Mouse (Mus musculus): ENCODE measurements around the gene Asb11. TPM values are rescaled to one million over a fixed set of nuclear protein-coding genes. Genes with fewer than 3 reads are reported as not detected.

The Asb11 gene
- polyA plus RNA-seq, 1 experiment from 2014 or later: 1.3 TPM

GRCm38 (mm10) chrX:164418008-164418407 is 18.8 kb upstream of the Asb11 start:
- no peak for ATAC-seq (replicated peaks; ENCODE audit: insufficient number of reproducible peaks, low FRiP score, low TSS enrichment)
- no peaks in the 10 kb centered on the region for H3K27me3 ChIP-seq (ENCODE audit: control insufficient read depth, insufficient read depth, low read length)
- no peak overlapping the region for H3K27ac ChIP-seq (ENCODE audit: low read depth, low read length)
- H3K36me3 ChIP-seq (ENCODE audit: control insufficient read depth, insufficient read depth, low read length): no peaks in the 10 kb centered on the region
- H3K4me1 ChIP-seq (ENCODE audit: control insufficient read depth, insufficient read depth, low read length): no peaks in the 10 kb centered on the region
- H3K4me3 ChIP-seq (ENCODE audit: low read depth, low read length): no peak overlapping the region
- H3K4me2 ChIP-seq: no peak overlapping the region
- no peaks in the 10 kb centered on the region for H3K9me3 ChIP-seq (replicated peaks; ENCODE audit: control insufficient read depth, low read length)
- no peak overlapping the region for H3K9ac ChIP-seq (ENCODE audit: low read depth, low read length)

GRCm38 (mm10) chrX:164419471-164419939 is 17.3 kb upstream of the Asb11 start, which contains the start of gene Piga:
TSS of gene Piga (plus strand) at chrX:164419787.
- peak; percentile 99 for ATAC-seq (replicated peaks; ENCODE audit: insufficient number of reproducible peaks, low FRiP score, low TSS enrichment)
- peak within 1 kb of the TSS; percentile 71; the same call in 1 of the 2 replicates for H3K27ac ChIP-seq (ENCODE audit: low read depth, low read length)
- H3K4me2 ChIP-seq: peak within 1 kb of the TSS; percentile 63
- WGBS (ENCODE audit: insufficient replicate concordance): 8% methylated on average over 40 of the region's 40 CpGs
- H3K27me3 ChIP-seq (ENCODE audit: control insufficient read depth, insufficient read depth, low read length): no peaks in the 10 kb centered on the region
- no peaks in the 10 kb centered on the region for H3K36me3 ChIP-seq (ENCODE audit: control insufficient read depth, insufficient read depth, low read length)
- H3K9ac ChIP-seq (ENCODE audit: low read depth, low read length): peak within 1 kb of the TSS; percentile 84
- no peaks in the 10 kb centered on the region for H3K4me1 ChIP-seq (ENCODE audit: control insufficient read depth, insufficient read depth, low read length)
- no peaks in the 10 kb centered on the region for H3K9me3 ChIP-seq (replicated peaks; ENCODE audit: control insufficient read depth, low read length)
- peak within 1 kb of the TSS; percentile 58 for H3K4me3 ChIP-seq (ENCODE audit: low read depth, low read length)

- Histone ChIP-seq H3K36me3 (ENCODE audit: control insufficient read depth, insufficient read depth, low read length) (no peaks in the 10 kb centered on the region), H3K9ac (ENCODE audit: low read depth, low read length) (peak overlapping the region; percentile 84), H3K4me2 (peak overlapping the region; percentile 63), H3K4me3 (ENCODE audit: low read depth, low read length) (peak overlapping the region; percentile 58), H3K9me3 (replicated peaks; ENCODE audit: control insufficient read depth, low read length) (no peaks in the 10 kb centered on the region), H3K27ac (ENCODE audit: low read depth, low read length) (peak overlapping the region; percentile 71; the same call in 1 of the 2 replicates), H3K4me1 (ENCODE audit: control insufficient read depth, insufficient read depth, low read length) (no peaks in the 10 kb centered on the region), H3K27me3 (ENCODE audit: control insufficient read depth, insufficient read depth, low read length) (no peaks in the 10 kb centered on the region)
- ATAC-seq (replicated peaks; ENCODE audit: insufficient number of reproducible peaks, low FRiP score, low TSS enrichment): no peak; the same call in 1 of the 2 replicates
- WGBS (ENCODE audit: insufficient replicate concordance): 18% methylated on average over 13 of the region's 13 CpGs
These were observed 16.8 kb upstream of the Asb11 start for GRCm38 (mm10) chrX:164419955-164420354.

GRCm38 (mm10) chrX:164420518-164420917 is 16.3 kb upstream of the Asb11 start:
- Histone ChIP-seq H3K27me3 (ENCODE audit: control insufficient read depth, insufficient read depth, low read length) (no peaks in the 10 kb centered on the region), H3K9ac (ENCODE audit: low read depth, low read length) (peak overlapping the region; percentile 84; the same call in 1 of the 2 replicates), H3K4me3 (ENCODE audit: low read depth, low read length) (peak overlapping the region; percentile 58), H3K4me2 (peak overlapping the region; percentile 63), H3K9me3 (replicated peaks; ENCODE audit: control insufficient read depth, low read length) (no peaks in the 10 kb centered on the region), H3K27ac (ENCODE audit: low read depth, low read length) (no peak overlapping the region), H3K4me1 (ENCODE audit: control insufficient read depth, insufficient read depth, low read length) (no peaks in the 10 kb centered on the region), H3K36me3 (ENCODE audit: control insufficient read depth, insufficient read depth, low read length) (no peaks in the 10 kb centered on the region)
- WGBS (ENCODE audit: insufficient replicate concordance): 54% methylated on average over 3 of the region's 3 CpGs
- ATAC-seq (replicated peaks; ENCODE audit: insufficient number of reproducible peaks, low FRiP score, low TSS enrichment): no peak

GRCm38 (mm10) chrX:164424821-164425220 is 12.0 kb upstream of the Asb11 start:
- WGBS (ENCODE audit: insufficient replicate concordance): 81% methylated on average over 1 of the region's 1 CpGs
- no peaks in the 10 kb centered on the region for H3K36me3 ChIP-seq (ENCODE audit: control insufficient read depth, insufficient read depth, low read length)
- H3K4me1 ChIP-seq (ENCODE audit: control insufficient read depth, insufficient read depth, low read length): no peaks in the 10 kb centered on the region
- no peak for ATAC-seq (replicated peaks; ENCODE audit: insufficient number of reproducible peaks, low FRiP score, low TSS enrichment)
- H3K4me2 ChIP-seq: no peak overlapping the region
- no peaks in the 10 kb centered on the region for H3K9me3 ChIP-seq (replicated peaks; ENCODE audit: control insufficient read depth, low read length)
- H3K4me3 ChIP-seq (ENCODE audit: low read depth, low read length): no peak overlapping the region
- no peak overlapping the region for H3K27ac ChIP-seq (ENCODE audit: low read depth, low read length)
- H3K9ac ChIP-seq (ENCODE audit: low read depth, low read length): no peak overlapping the region
- H3K27me3 ChIP-seq (ENCODE audit: control insufficient read depth, insufficient read depth, low read length): no peaks in the 10 kb centered on the region

GRCm38 (mm10) chrX:164427295-164427694 is 9.5 kb upstream of the Asb11 start:
- H3K4me3 ChIP-seq (ENCODE audit: low read depth, low read length): no peak overlapping the region
- WGBS (ENCODE audit: insufficient replicate concordance): 97% methylated on average over 4 of the region's 4 CpGs
- H3K36me3 ChIP-seq (ENCODE audit: control insufficient read depth, insufficient read depth, low read length): no peaks in the 10 kb centered on the region; the same call in 1 of the 2 replicates
- H3K27ac ChIP-seq (ENCODE audit: low read depth, low read length): no peak overlapping the region
- no peaks in the 10 kb centered on the region for H3K9me3 ChIP-seq (replicated peaks; ENCODE audit: control insufficient read depth, low read length)
- no peak overlapping the region for H3K4me2 ChIP-seq
- no peaks in the 10 kb centered on the region for H3K4me1 ChIP-seq (ENCODE audit: control insufficient read depth, insufficient read depth, low read length)
- ATAC-seq (replicated peaks; ENCODE audit: insufficient number of reproducible peaks, low FRiP score, low TSS enrichment): no peak
- H3K9ac ChIP-seq (ENCODE audit: low read depth, low read length): no peak overlapping the region
- no peaks in the 10 kb centered on the region for H3K27me3 ChIP-seq (ENCODE audit: control insufficient read depth, insufficient read depth, low read length)

GRCm38 (mm10) chrX:164428224-164428623 is 8.6 kb upstream of the Asb11 start:
- H3K4me3 ChIP-seq (ENCODE audit: low read depth, low read length): no peak overlapping the region
- H3K4me2 ChIP-seq: no peak overlapping the region
- no peak overlapping the region for H3K9ac ChIP-seq (ENCODE audit: low read depth, low read length)
- H3K27me3 ChIP-seq (ENCODE audit: control insufficient read depth, insufficient read depth, low read length): no peaks in the 10 kb centered on the region
- H3K9me3 ChIP-seq (replicated peaks; ENCODE audit: control insufficient read depth, low read length): no peaks in the 10 kb centered on the region
- WGBS (ENCODE audit: insufficient replicate concordance): 80% methylated on average over 2 of the region's 2 CpGs
- no peak for ATAC-seq (replicated peaks; ENCODE audit: insufficient number of reproducible peaks, low FRiP score, low TSS enrichment)
- H3K4me1 ChIP-seq (ENCODE audit: control insufficient read depth, insufficient read depth, low read length): no peaks in the 10 kb centered on the region
- no peak overlapping the region for H3K27ac ChIP-seq (ENCODE audit: low read depth, low read length)
- no peaks in the 10 kb centered on the region; the same call in 1 of the 2 replicates for H3K36me3 ChIP-seq (ENCODE audit: control insufficient read depth, insufficient read depth, low read length)

GRCm38 (mm10) chrX:164430621-164431020 is 6.2 kb upstream of the Asb11 start:
- 89% methylated on average over 6 of the region's 6 CpGs for WGBS (ENCODE audit: insufficient replicate concordance)
- no peak for ATAC-seq (replicated peaks; ENCODE audit: insufficient number of reproducible peaks, low FRiP score, low TSS enrichment)
- Histone ChIP-seq H3K4me2 (no peak overlapping the region), H3K27me3 (ENCODE audit: control insufficient read depth, insufficient read depth, low read length) (no peaks in the 10 kb centered on the region), H3K9ac (ENCODE audit: low read depth, low read length) (no peak overlapping the region), H3K4me1 (ENCODE audit: control insufficient read depth, insufficient read depth, low read length) (no peaks in the 10 kb centered on the region), H3K36me3 (ENCODE audit: control insufficient read depth, insufficient read depth, low read length) (no peaks in the 10 kb centered on the region; the same call in 1 of the 2 replicates), H3K9me3 (replicated peaks; ENCODE audit: control insufficient read depth, low read length) (no peaks in the 10 kb centered on the region), H3K4me3 (ENCODE audit: low read depth, low read length) (no peak overlapping the region), H3K27ac (ENCODE audit: low read depth, low read length) (no peak overlapping the region)

GRCm38 (mm10) chrX:164431133-164431532 is 5.7 kb upstream of the Asb11 start:
- Histone ChIP-seq H3K9ac (ENCODE audit: low read depth, low read length) (no peak overlapping the region), H3K27ac (ENCODE audit: low read depth, low read length) (no peak overlapping the region), H3K27me3 (ENCODE audit: control insufficient read depth, insufficient read depth, low read length) (no peaks in the 10 kb centered on the region), H3K4me2 (no peak overlapping the region), H3K4me1 (ENCODE audit: control insufficient read depth, insufficient read depth, low read length) (no peaks in the 10 kb centered on the region), H3K4me3 (ENCODE audit: low read depth, low read length) (no peak overlapping the region), H3K36me3 (ENCODE audit: control insufficient read depth, insufficient read depth, low read length) (no peaks in the 10 kb centered on the region; the same call in 1 of the 2 replicates), H3K9me3 (replicated peaks; ENCODE audit: control insufficient read depth, low read length) (no peaks in the 10 kb centered on the region)
- no peak for ATAC-seq (replicated peaks; ENCODE audit: insufficient number of reproducible peaks, low FRiP score, low TSS enrichment)
- WGBS (ENCODE audit: insufficient replicate concordance): 84% methylated on average over 2 of the region's 2 CpGs
